Mouse (Mus musculus): ENCODE measurements at regions not wholly inside any gene's neighbourhood (a gene's known extent, or its start where the extent isn't known, plus 50 kb on each side); places are given as distances from the start of the nearest gene placed in this dataset.

DNA sequence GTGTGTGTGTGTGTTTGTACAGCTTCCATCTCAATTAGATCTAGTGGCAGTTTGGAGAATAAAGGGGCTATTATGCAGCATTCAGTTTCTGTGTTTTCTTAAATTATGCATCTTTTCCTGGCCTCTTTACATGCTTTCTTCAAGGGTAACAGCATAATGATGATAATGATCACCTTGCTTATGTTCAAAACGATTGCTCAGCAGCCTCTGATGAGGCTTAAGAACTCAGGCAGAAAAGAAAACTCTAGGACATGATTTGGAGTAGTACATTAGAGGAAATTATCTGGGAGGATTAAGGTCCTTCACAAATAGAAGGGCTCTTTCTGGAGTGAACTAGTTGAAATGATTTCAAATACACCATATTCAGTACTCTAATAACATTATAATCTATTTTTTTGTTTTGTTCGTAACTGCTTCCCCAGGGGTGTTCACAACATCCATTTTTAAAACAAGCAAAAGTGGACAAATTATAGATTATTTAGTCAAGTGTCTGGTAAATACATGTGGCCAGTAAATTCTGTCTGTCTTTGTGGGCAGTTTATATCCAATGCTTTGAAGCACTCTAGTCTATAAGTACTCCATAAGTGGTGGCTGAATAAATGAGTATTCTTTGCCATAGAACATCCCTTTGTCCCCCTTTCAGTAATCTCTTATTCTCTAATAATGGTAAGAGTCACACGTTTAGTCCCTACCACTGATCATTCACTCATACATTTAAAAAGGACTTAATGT is 526.9 kb upstream of the Kif18a start:
- H3K4me3 ChIP-seq (ENCODE audit: insufficient read depth, low read length): no peak overlapping the region
- H3K4me1 ChIP-seq (ENCODE audit: control insufficient read depth, insufficient read depth, low read length): no peaks in the 10 kb centered on the region
- TF ChIP-seq POLR2A (IDR thresholded peaks at IDR 0.05; ENCODE audit: low read depth, low read length): no peak
- no peak for TF ChIP-seq CTCF (IDR thresholded peaks at IDR 0.05; ENCODE audit: borderline replicate concordance, insufficient read depth, low read length)
- H3K27ac ChIP-seq (ENCODE audit: insufficient read depth, low read length): no peak overlapping the region

DNA sequence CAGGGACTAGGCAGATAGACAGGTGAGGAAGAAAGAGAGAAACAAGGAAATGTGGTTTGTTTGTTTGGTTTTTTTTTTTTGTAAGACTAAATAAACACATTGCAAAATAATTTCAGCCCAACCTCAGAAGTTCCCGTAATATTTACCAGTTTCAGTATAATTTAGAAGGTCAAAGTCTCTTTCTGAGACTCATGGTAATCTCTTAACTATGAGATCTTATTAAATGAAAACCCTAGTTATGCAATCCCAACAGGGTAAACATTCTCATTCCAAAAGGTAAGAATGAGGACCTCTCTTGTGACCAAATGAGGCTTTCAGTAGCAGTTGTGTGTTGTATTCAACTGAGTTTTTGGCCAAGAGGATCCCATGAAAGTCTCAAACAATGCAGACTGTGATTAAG is 524.7 kb upstream of the Kif18a start:
- no peak overlapping the region for H3K27ac ChIP-seq (ENCODE audit: insufficient read depth, low read length)
- TF ChIP-seq CTCF (IDR thresholded peaks at IDR 0.05; ENCODE audit: borderline replicate concordance, insufficient read depth, low read length): no peak
- no peak for TF ChIP-seq POLR2A (IDR thresholded peaks at IDR 0.05; ENCODE audit: low read depth, low read length)
- H3K4me1 ChIP-seq (ENCODE audit: control insufficient read depth, insufficient read depth, low read length): no peaks in the 10 kb centered on the region

DNA sequence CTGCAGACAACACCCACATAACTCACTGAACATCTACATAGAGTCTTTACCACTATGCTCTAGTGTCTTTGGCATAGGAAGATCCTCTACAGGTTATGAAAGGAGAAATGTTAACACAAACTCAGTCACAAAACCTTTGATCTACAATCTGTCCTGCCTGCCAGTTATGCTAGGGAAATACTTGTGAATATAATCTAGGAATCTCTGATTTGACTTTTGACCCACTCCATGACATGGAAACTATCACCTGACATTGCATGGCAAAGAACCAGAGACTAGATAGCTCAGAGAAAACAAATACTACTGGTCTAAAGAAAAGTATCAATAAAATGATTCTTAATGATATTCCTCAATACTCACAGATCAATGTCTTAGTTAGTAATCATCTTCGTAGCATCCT is 524.3 kb upstream of the Kif18a start:
- H3K4me1 ChIP-seq (ENCODE audit: control insufficient read depth, insufficient read depth, low read length): no peaks in the 10 kb centered on the region
- TF ChIP-seq CTCF (IDR thresholded peaks at IDR 0.05; ENCODE audit: borderline replicate concordance, insufficient read depth, low read length): no peak
- TF ChIP-seq POLR2A (IDR thresholded peaks at IDR 0.05; ENCODE audit: low read depth, low read length): no peak

More for the DNA sequence above, 524.7 kb upstream of the Kif18a start:
- no peak overlapping the region for H3K4me3 ChIP-seq (ENCODE audit: insufficient read depth, low read length)

DNA sequence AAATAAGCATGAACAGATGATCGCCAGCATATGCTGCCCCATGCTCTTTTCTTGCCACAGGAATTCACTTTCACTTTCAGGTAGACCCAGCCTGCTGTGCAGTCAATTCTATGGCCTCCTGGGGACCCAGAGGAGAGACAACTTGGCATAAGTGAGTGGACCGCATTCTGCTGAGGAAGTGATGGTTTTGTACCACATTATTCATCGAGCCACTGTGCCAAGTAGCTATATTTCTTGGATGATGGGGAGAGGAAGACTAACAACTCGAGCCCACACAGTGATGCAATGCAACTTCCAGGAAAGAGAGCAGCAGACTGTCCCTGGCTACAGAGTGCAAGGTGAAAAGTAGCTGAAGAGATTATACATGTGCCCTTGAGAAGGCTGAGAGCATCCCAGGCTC is 515.8 kb upstream of the Kif18a start:
- no peak overlapping the region for H3K4me3 ChIP-seq (ENCODE audit: insufficient read depth, low read length)
- no peaks in the 10 kb centered on the region; the same call in 1 of the 2 replicates for H3K4me1 ChIP-seq (ENCODE audit: control insufficient read depth, insufficient read depth, low read length)
- TF ChIP-seq CTCF (IDR thresholded peaks at IDR 0.05; ENCODE audit: borderline replicate concordance, insufficient read depth, low read length): no peak
- no peak for TF ChIP-seq POLR2A (IDR thresholded peaks at IDR 0.05; ENCODE audit: low read depth, low read length)
- peak overlapping the region; percentile 46; the same call in 1 of the 2 replicates for H3K27ac ChIP-seq (ENCODE audit: insufficient read depth, low read length)

More for the DNA sequence above, 524.3 kb upstream of the Kif18a start:
- Histone ChIP-seq H3K4me3 (ENCODE audit: insufficient read depth, low read length) (no peak overlapping the region), H3K27ac (ENCODE audit: insufficient read depth, low read length) (no peak overlapping the region)

DNA sequence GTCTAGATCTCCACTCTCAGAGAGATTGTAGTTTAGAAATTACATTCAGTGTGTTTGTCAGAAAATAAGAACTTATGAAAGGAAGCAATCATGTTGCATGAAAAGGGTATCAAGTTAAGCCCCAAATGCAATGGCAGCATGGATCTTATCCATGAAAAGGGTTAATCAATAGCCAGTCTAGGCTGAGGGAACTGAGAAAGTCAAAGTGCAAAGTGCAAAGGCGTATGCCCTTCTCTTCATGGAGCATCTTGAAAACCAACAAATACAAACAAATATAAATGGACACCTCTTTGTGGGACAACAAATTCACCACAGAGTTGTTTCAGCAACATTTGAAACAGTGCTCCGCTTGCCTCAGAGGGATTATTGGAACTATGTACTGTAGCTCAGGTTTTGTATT is 514.1 kb upstream of the Kif18a start:
- H3K4me3 ChIP-seq (ENCODE audit: insufficient read depth, low read length): no peak overlapping the region
- no peaks in the 10 kb centered on the region; the same call in 1 of the 2 replicates for H3K4me1 ChIP-seq (ENCODE audit: control insufficient read depth, insufficient read depth, low read length)
- no peak overlapping the region for H3K27ac ChIP-seq (ENCODE audit: insufficient read depth, low read length)
- no peak for TF ChIP-seq POLR2A (IDR thresholded peaks at IDR 0.05; ENCODE audit: low read depth, low read length)
- no peak for TF ChIP-seq CTCF (IDR thresholded peaks at IDR 0.05; ENCODE audit: borderline replicate concordance, insufficient read depth, low read length)

DNA sequence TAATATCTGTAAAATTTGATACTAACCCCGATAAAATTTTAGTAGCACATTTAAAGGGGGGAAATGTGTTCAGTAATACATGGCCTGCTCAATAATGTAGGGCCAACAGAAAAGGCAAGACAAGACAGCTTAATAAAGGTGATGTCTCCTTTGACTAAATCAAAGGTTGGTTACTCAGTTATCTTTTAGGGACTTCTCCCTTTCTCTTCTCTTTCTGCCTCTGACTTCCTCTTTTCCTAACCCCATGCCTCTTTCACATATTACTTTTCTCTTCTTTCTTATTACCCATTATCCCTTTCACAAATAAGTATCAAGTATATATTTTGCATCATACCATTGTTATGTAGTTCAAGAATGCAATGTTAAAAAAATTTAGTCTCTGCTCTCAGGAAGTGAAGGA is 510.2 kb upstream of the Kif18a start:
- TF ChIP-seq CTCF (IDR thresholded peaks at IDR 0.05; ENCODE audit: borderline replicate concordance, insufficient read depth, low read length) (no peak), POLR2A (IDR thresholded peaks at IDR 0.05; ENCODE audit: low read depth, low read length) (no peak)
- H3K4me3 ChIP-seq (ENCODE audit: insufficient read depth, low read length): no peak overlapping the region
- H3K27ac ChIP-seq (ENCODE audit: insufficient read depth, low read length): no peak overlapping the region
- H3K4me1 ChIP-seq (ENCODE audit: control insufficient read depth, insufficient read depth, low read length): no peaks in the 10 kb centered on the region

DNA sequence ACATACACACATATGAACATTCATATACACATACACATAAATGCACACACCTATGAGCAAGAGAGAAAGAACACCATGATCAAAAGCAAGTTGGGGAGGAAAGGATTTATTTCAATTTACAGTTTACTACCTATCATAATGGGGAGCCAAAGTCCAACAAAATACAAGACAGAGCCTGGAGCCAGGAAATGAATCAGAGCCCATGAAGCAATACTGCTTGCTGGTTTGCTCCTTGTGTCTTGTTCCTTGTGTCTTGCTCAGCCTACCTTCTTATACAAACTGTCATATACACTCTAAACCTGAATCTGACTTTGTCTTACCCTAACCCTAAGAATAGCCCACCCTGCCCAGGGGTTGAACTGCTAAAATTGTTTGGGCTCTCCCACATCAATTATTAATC is 497.1 kb upstream of the Kif18a start:
- H3K4me3 ChIP-seq (ENCODE audit: insufficient read depth, low read length): no peak overlapping the region
- no peaks in the 10 kb centered on the region for H3K4me1 ChIP-seq (ENCODE audit: control insufficient read depth, insufficient read depth, low read length)
- no peak overlapping the region for H3K27ac ChIP-seq (ENCODE audit: insufficient read depth, low read length)
- TF ChIP-seq POLR2A (IDR thresholded peaks at IDR 0.05; ENCODE audit: low read depth, low read length): no peak
- no peak for TF ChIP-seq CTCF (IDR thresholded peaks at IDR 0.05; ENCODE audit: borderline replicate concordance, insufficient read depth, low read length)

DNA sequence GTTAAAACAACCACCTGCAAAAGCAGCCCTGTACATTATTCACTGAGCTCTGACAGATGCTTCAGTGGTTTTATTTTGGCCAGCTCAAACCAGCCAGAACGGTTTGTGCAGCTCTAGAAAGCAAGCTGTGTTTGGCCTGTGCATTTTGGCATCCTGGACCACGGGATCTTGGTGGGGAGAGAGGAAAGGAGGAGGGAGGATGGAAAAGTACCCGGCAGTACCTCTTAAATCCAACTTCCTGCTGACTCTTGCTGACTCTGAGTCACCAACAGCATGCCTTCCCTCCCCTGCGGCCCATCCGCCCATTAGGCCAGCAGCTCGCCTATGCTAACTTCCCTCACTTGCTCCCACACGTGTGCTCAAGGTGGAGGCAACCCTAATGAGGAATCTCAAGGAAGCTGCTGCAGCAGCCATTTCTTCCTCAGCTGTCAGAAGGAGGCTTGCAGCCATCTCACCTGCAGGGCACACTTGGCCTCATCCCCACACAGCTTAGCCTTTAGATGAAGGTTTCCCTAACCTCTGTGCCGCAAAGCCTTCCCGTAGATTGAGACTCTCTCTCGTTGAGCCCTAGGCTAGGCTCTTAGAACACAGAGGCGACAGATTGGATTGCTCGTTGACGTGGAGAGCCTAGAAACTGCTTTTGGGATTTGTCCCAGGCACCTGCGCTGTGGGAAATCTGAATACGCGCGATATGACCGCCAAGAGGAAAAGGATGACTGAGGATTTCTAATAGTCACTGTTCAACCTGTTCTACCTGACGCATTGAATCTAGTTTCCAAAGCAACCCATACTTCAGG is 495.2 kb upstream of the Kif18a start:
- Histone ChIP-seq H3K27ac (ENCODE audit: insufficient read depth, low read length) (no peak overlapping the region), H3K4me1 (ENCODE audit: control insufficient read depth, insufficient read depth, low read length) (no peaks in the 10 kb centered on the region), H3K4me3 (ENCODE audit: insufficient read depth, low read length) (no peak overlapping the region)
- no peak for TF ChIP-seq CTCF (IDR thresholded peaks at IDR 0.05; ENCODE audit: borderline replicate concordance, insufficient read depth, low read length)
- no peak for TF ChIP-seq POLR2A (IDR thresholded peaks at IDR 0.05; ENCODE audit: low read depth, low read length)

DNA sequence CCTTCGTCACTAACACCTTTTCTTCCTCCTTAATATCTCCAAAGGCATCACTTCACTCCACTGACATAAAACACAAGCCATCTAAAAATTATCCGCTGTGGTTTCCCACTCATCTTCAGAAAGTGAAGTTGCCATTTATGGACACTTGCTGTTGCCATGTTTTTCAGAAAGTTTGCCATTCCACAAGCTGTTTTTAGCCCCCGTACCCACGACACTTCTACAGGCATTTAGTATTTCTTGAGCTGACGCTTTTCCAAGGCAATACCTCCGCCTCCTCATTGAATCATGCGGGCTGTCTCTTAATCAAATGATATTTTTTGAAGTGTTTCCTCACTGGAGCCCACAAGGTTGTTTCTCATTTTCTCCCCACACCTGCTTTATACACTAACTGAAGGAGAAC is 491.4 kb upstream of the Kif18a start:
- TF ChIP-seq CTCF (IDR thresholded peaks at IDR 0.05; ENCODE audit: borderline replicate concordance, insufficient read depth, low read length): no peak
- no peak for TF ChIP-seq POLR2A (IDR thresholded peaks at IDR 0.05; ENCODE audit: low read depth, low read length)
- Histone ChIP-seq H3K27ac (ENCODE audit: insufficient read depth, low read length) (no peak overlapping the region), H3K4me3 (ENCODE audit: insufficient read depth, low read length) (no peak overlapping the region), H3K4me1 (ENCODE audit: control insufficient read depth, insufficient read depth, low read length) (no peaks in the 10 kb centered on the region)

DNA sequence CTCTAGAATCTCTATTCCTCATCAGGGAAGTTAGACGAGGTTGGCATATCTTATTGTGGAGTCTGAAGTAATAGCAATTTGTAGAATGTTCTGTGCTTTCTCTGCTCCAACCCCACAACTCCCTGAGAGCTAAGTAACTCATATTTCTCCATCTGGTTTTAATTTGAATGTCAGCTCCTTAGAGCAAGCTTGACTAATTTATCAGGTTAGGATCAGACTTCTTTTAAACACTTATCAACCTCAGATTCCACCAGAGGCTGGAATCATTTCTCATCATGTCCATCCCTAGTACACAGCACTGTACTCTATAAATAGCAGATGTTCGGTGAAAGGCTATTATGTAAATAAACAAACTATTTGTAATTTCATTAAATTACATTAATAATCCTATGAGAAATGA is 485.4 kb upstream of the Kif18a start:
- Histone ChIP-seq H3K4me1 (ENCODE audit: control insufficient read depth, insufficient read depth, low read length) (no peaks in the 10 kb centered on the region), H3K27ac (ENCODE audit: insufficient read depth, low read length) (no peak overlapping the region), H3K4me3 (ENCODE audit: insufficient read depth, low read length) (no peak overlapping the region)
- TF ChIP-seq POLR2A (IDR thresholded peaks at IDR 0.05; ENCODE audit: low read depth, low read length) (no peak), CTCF (IDR thresholded peaks at IDR 0.05; ENCODE audit: borderline replicate concordance, insufficient read depth, low read length) (no peak)

Data from embryonic fibroblast, embryonic 13.5 days (primary cell).